Mouse (Mus musculus) G1E (cell line): ENCODE measurements around the gene Lyar.

Experiments used
- CTCF ChIP-seq: IDR thresholded peaks from 2 replicates; pipeline ENCODE4 v1.5.1; 2012; ENCODE audit warnings: low read depth, low read length, inconsistent platforms, mixed read lengths
- GATA1 ChIP-seq: IDR thresholded peaks from 2 replicates; pipeline ENCODE4 v1.6.1; 2012; ENCODE audit warnings: borderline replicate concordance, low read length, inconsistent platforms, mixed read lengths
- POLR2AphosphoS5 ChIP-seq: IDR thresholded peaks from 2 replicates; pipeline ENCODE4 v1.6.1; 2012; ENCODE audit warnings: low read depth, low read length, inconsistent platforms; ENCODE audit not compliant: insufficient replicate concordance
- TAL1 ChIP-seq: conservative IDR thresholded peaks from 2 replicates; pipeline ENCODE4 v1.6.1; 2012; ENCODE audit warnings: low read depth, low read length, inconsistent platforms, mixed read lengths

DNA sequence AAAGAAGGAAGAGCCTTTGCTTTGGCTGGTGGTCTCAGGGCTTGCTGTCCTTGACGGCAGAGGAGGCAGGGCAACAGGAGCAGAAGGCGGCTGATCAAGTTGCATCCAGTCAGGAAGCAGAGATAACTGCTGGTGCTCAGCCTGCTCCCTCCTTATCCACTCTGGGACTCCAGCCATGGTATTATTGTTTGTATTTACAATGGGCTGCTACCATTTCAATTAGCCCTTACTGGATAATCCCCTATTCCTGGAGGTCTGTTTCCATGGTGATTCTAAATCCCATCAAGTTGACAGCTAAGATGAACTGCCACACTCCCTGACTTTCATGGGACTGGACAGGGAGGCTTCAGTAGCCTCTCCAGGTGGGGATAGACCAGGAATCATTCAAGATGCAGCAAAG lies 25.3 kb upstream of the Lyar start:
- TF ChIP-seq CTCF (no peak), POLR2AphosphoS5 (no peak), GATA1 (no peak), TAL1 (no peak)
